Mouse (Mus musculus) central nervous system, embryonic 14 days (tissue): ENCODE results near the gene Il18rap. TPM values are rescaled to one million over a fixed set of nuclear protein-coding genes. Genes with fewer than 3 reads are reported as not detected.

Experiments
- polyA plus RNA-seq: library from polyadenylated mRNA; depleted of rRNA; stranded (reverse); fragments of >200 nt; gene quantifications from 2 replicates; pipeline ENCODE4 v1.2.3, GENCODE M21; 2012; rRNA removed

Gene Il18rap
- 0.15 and 0.21 TPM in 2 replicates for polyA plus RNA-seq

GRCm38 (mm10) chr1:40514851-40515585, at the start of gene Il18rap:
Gene Il18rap, plus strand, starts transcription at chr1:40515362.

DNA sequence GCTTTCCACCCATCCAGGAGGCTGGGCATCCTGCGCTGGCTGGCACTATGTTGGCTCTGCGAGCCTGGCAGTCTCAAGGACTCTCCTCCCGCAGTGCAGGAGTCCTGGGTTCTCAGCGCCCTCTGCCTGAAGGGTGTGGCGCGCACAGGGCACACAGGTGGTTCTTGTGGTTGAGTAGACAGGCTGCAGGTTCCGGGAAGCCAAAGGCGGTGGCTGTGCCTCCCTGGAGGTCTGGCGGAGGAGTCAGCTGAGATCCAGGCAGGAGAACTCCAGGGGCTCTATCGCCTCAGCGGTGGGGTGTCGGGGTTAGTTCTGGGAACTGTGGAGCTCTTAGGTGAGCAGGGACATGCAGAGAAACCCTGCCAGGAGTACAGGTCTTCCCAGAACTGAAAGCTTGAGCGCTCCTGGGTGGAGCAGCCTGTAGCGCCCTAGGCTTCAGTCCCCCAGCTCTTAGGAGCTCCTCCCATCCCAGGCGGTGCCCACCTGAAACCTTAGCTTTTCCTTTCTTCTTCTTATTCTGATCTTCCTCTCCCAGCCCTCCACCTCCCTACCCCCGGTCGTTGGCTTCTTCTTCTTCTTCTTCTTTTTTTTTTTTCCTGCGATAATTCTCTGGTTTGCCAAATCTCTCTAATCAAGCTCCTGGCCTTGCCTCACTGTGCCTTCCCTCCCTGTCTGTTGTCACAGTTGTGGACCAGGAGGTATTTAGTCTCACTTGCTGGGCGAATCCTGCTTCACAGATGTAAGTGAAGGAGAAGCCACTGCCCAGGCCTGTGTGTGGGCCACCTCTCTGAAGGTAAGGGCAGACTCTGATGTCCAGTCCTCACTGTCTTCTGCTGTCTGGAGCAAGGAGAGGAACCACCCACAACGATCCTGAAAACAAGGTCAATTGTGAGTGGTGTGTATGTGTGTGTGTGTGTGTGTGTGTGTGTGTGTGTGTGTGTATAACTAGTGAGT, 49.4 kb upstream of the Il18rap start, which contains the start of gene Il18r1:
Gene Il18r1 (plus strand): TSS at position 76 of the 954 bp plus-strand sequence.

GRCm38 (mm10) chr1:40579784-40580183, 64.6 kb downstream of the Il18rap start, which contains the start of gene Slc9a4:
Gene Slc9a4, plus strand, starts transcription at chr1:40580081.

Other genes with a start within 250 kb of the Il18rap start
- 1.4 and 2.5 TPM in 2 replicates for gene Il1rl2, start 190.8 kb upstream of the Il18rap start, polyA plus RNA-seq
- gene Il1rl1, start 85.8 kb upstream of the Il18rap start, polyA plus RNA-seq = 0.25 and 0.36 TPM in 2 replicates
- gene Il18r1, start 49.8 kb upstream of the Il18rap start, polyA plus RNA-seq = 0.10 and 0.11 TPM in 2 replicates
- gene Slc9a4, start 64.7 kb downstream of the Il18rap start, polyA plus RNA-seq = 0.01 and 0.09 TPM in 2 replicates
- gene Slc9a2, start 165.2 kb downstream of the Il18rap start, polyA plus RNA-seq = 0.41 and 0.93 TPM in 2 replicates